Mouse (Mus musculus) midbrain, embryonic 10.5 days (tissue): ENCODE data around the gene Cd5. TPM values are rescaled to one million over a fixed set of nuclear protein-coding genes. Genes with fewer than 3 reads are reported as not detected.

Experiments used
- DNase-seq: peaks from one replicate; pipeline ENCODE4 v3.0.0-alpha.2; 2017; ENCODE audit warnings: low spot score
- H3K27ac ChIP-seq: fragments of 300-500 bp; sonication (generic); replicated peaks from 2 replicates; pipeline ENCODE4 v1.5.1; 2016; ENCODE audit warnings: mild to moderate bottlenecking
- H3K27me3 ChIP-seq: fragments of 300-500 bp; sonication (generic); 2 replicates; pipeline ENCODE4 v1.6.1; 2016; ENCODE audit warnings: low read depth, mild to moderate bottlenecking; ENCODE audit not compliant: poor library complexity, severe bottlenecking
- H3K36me3 ChIP-seq: fragments of 300-500 bp; sonication (generic); 2 replicates; pipeline ENCODE4 v1.6.1; 2016; ENCODE audit warnings: mild to moderate bottlenecking, moderate library complexity
- H3K4me1 ChIP-seq: fragments of 300-500 bp; sonication (generic); 2 replicates; pipeline ENCODE4 v1.6.1; 2016
- H3K4me3 ChIP-seq: fragments of 300-500 bp; sonication (generic); 2 replicates; pipeline ENCODE4 v1.5.1; 2016; ENCODE audit warnings: mild to moderate bottlenecking, moderate library complexity
- H3K9me3 ChIP-seq: fragments of 300-500 bp; sonication (generic); replicated peaks from 2 replicates; pipeline ENCODE4 v1.6.1; 2016; ENCODE audit warnings: mild to moderate bottlenecking
- WGBS: fragments of 180-500 bp; shearing (Covaris S2); methylation state at CpG from one replicate; pipeline ENCODE4 v1.1.7; 2016; 5-methylcytosine and 5-hydroxymethylcytosine counted together
- polyA plus RNA-seq: library from polyadenylated mRNA; unstranded; fragments of >200 nt; fragmentation: Nextera tagmentation; extraction: Ambion mirVana; gene quantifications from 2 replicates; pipeline ENCODE4 v1.2.1, GENCODE M21; 2016

Gene Cd5
- not detected in 2 replicates for polyA plus RNA-seq

GRCm38 (mm10) chr19:10738811-10739210 is at the start of gene Cd5:
TSS of gene Cd5 (minus strand) at chr19:10739002.
- H3K27me3 ChIP-seq = no peaks in the 10 kb centered on the region
- H3K36me3 ChIP-seq = no peaks in the 10 kb centered on the region
- WGBS = 84% methylated on average over 4 of the region's 4 CpGs
- DNase-seq = no peak
- H3K27ac ChIP-seq = no peak within 1 kb of the TSS
- H3K4me1 ChIP-seq = no peaks in the 10 kb centered on the region; the same call in 1 of the 2 replicates
- H3K9me3 ChIP-seq = no peaks in the 10 kb centered on the region
- no peak within 1 kb of the TSS for H3K4me3 ChIP-seq

DNA sequence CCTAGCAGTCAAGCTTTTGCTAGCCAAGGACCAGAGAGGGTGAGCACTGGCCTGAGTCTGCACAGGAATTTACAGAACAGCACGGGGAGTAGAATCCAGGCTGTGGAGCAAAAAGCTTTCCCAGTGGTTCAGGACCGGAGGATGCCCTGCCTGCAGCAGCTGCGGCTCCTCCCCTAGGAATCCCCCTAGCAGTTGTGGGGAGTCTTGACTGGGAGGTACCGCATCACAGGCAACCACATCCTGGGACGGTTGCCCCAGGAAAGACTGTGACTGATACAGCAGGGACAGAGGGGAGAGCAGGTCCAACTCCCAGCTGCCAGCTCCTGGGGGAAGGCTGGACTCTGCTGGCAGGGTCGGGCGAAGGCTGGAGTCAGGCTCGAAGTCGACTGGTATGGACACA is 49.4 kb upstream of the Cd5 start:
- Histone ChIP-seq H3K9me3 (no peaks in the 10 kb centered on the region), H3K36me3 (no peaks in the 10 kb centered on the region), H3K4me3 (no peak overlapping the region), H3K27me3 (no peaks in the 10 kb centered on the region), H3K4me1 (peaks cover 13% of the 10 kb centered on the region), H3K27ac (no peak overlapping the region)
- 72% methylated on average over 9 of the region's 9 CpGs for WGBS
- no peak for DNase-seq

- H3K27ac ChIP-seq = no peak overlapping the region
- H3K36me3 ChIP-seq = no peaks in the 10 kb centered on the region
- H3K9me3 ChIP-seq = no peaks in the 10 kb centered on the region
- H3K27me3 ChIP-seq = no peaks in the 10 kb centered on the region
- 87% methylated on average over 4 of the region's 4 CpGs for WGBS
- no peak for DNase-seq
- peaks cover 13% of the 10 kb centered on the region for H3K4me1 ChIP-seq
- H3K4me3 ChIP-seq = no peak overlapping the region
Measured at GRCm38 (mm10) chr19:10787406-10787805, 48.6 kb upstream of the Cd5 start.

- WGBS = 87% methylated on average over 6 of the region's 6 CpGs
Measured at GRCm38 (mm10) chr19:10786753-10787152, 48.0 kb upstream of the Cd5 start.

DNA sequence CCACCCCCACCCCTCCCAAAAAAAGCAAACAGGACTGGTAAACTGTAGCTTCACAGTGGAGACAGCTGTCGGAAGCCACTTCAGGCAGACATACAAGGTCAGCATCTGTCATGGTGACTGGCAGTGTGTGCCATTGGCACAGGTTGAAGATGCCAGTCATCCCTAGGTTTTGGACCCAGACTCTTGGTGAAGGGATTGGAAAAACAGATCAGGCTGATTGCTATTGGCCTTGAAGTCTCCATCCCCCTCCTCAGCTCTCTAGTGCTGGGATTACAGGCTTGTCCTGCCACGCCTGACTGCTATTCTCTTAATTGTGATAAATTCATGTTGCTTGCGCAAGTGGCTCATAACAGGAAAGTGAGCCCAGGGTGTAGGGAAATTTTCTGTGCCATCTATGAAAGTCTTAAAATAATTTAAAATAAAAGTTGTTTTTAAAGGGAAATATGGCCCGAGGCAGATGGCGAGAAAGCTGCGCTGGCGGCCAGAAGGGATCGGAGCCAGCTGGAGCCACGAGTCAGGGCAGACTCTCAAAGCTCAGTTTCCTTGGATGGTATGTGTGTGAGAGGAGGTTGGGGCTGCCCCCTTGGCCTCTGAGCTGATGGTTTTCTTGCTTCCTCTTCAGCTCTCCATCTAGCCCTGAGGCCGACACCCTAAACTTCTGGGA is 46.1 kb upstream of the Cd5 start:
- no peaks in the 10 kb centered on the region for H3K36me3 ChIP-seq
- H3K4me3 ChIP-seq = no peak overlapping the region
- no peaks in the 10 kb centered on the region for H3K9me3 ChIP-seq
- H3K27me3 ChIP-seq = no peaks in the 10 kb centered on the region
- DNase-seq = no peak
- H3K27ac ChIP-seq = no peak overlapping the region
- WGBS = 84% methylated on average over 10 of the region's 10 CpGs
- peaks cover 10% of the 10 kb centered on the region for H3K4me1 ChIP-seq

More at GRCm38 (mm10) chr19:10786753-10787152, 48.0 kb upstream of the Cd5 start:
- Histone ChIP-seq H3K4me1 (peaks cover 13% of the 10 kb centered on the region), H3K9me3 (no peaks in the 10 kb centered on the region), H3K4me3 (no peak overlapping the region), H3K27me3 (no peaks in the 10 kb centered on the region), H3K36me3 (no peaks in the 10 kb centered on the region), H3K27ac (no peak overlapping the region)
- DNase-seq = no peak

DNA sequence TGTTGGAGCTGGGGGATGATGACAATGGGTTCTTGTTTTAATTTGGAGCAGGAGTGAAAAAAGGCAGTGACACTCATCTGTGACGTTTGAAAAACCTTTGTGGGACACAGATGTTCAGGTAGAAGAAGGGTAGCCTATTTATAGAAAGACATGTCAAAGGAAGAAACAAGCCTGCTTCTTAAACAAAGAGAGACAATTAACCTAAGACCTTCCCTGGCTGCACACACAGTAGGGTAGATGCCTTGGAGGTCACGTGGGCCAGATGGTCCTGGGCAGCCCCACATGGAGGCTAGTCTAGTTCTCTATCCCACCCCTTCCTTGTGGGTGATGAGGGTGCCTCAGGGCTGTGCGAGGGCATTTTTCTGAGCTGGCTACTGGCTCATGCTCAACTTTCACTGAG is 45.3 kb upstream of the Cd5 start:
- no peaks in the 10 kb centered on the region for H3K9me3 ChIP-seq
- 34% methylated on average over 3 of the region's 3 CpGs for WGBS
- DNase-seq = no peak
- peaks cover 3% of the 10 kb centered on the region; the same call in 1 of the 2 replicates for H3K4me1 ChIP-seq
- no peak overlapping the region for H3K27ac ChIP-seq
- H3K27me3 ChIP-seq = no peaks in the 10 kb centered on the region
- no peaks in the 10 kb centered on the region for H3K36me3 ChIP-seq
- no peak overlapping the region for H3K4me3 ChIP-seq

- Histone ChIP-seq H3K36me3 (no peaks in the 10 kb centered on the region), H3K9me3 (no peaks in the 10 kb centered on the region), H3K4me3 (no peak overlapping the region), H3K27ac (no peak overlapping the region), H3K4me1 (peaks cover 3% of the 10 kb centered on the region; the same call in 1 of the 2 replicates), H3K27me3 (no peaks in the 10 kb centered on the region)
- no peak for DNase-seq
- 83% methylated on average over 4 of the region's 4 CpGs for WGBS
Measured at GRCm38 (mm10) chr19:10783168-10783567, 44.4 kb upstream of the Cd5 start.

- Histone ChIP-seq H3K27ac (no peak overlapping the region), H3K36me3 (no peaks in the 10 kb centered on the region), H3K4me1 (peaks cover 3% of the 10 kb centered on the region; the same call in 1 of the 2 replicates), H3K4me3 (no peak overlapping the region), H3K9me3 (no peaks in the 10 kb centered on the region), H3K27me3 (no peaks in the 10 kb centered on the region)
- DNase-seq = no peak
- WGBS = 85% methylated on average over 4 of the region's 4 CpGs
Measured at GRCm38 (mm10) chr19:10781641-10782040, 42.8 kb upstream of the Cd5 start.

- Histone ChIP-seq H3K9me3 (no peaks in the 10 kb centered on the region), H3K27me3 (no peaks in the 10 kb centered on the region), H3K27ac (no peak overlapping the region), H3K36me3 (no peaks in the 10 kb centered on the region), H3K4me1 (no peaks in the 10 kb centered on the region), H3K4me3 (no peak overlapping the region)
- DNase-seq = no peak
- 89% methylated on average over 4 of the region's 4 CpGs for WGBS
Measured at GRCm38 (mm10) chr19:10776906-10777305, 38.1 kb upstream of the Cd5 start.

DNA sequence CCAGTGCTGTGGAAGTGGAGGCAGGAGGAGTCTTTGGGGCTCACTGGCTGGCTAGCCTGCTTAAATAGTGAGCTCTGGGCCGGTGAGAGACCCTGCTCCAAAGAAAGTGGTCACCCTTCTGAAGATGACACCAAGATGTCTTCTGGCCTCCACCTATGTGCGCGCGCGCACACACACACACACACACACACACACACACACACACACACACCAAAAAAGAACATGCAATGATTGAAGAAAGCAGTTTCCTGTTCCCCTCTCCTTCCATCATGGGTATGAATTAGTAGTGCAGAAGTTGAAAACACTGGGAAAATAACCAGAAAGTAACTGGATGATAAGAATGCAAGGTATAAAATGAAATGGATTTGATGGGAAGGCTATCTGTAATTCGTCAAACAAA is 35.3 kb upstream of the Cd5 start:
- H3K36me3 ChIP-seq = no peaks in the 10 kb centered on the region
- 94% methylated on average over 6 of the region's 6 CpGs for WGBS
- no peaks in the 10 kb centered on the region for H3K27me3 ChIP-seq
- no peaks in the 10 kb centered on the region for H3K9me3 ChIP-seq
- peaks cover 8% of the 10 kb centered on the region; the same call in 1 of the 2 replicates for H3K4me1 ChIP-seq
- DNase-seq = no peak
- H3K27ac ChIP-seq = no peak overlapping the region
- no peak overlapping the region for H3K4me3 ChIP-seq

GRCm38 (mm10) chr19:10773384-10773783 is 34.6 kb upstream of the Cd5 start:
- DNase-seq = no peak
- Histone ChIP-seq H3K4me3 (no peak overlapping the region), H3K9me3 (no peaks in the 10 kb centered on the region), H3K4me1 (peaks cover 10% of the 10 kb centered on the region; the same call in 1 of the 2 replicates), H3K27me3 (no peaks in the 10 kb centered on the region), H3K36me3 (no peaks in the 10 kb centered on the region), H3K27ac (no peak overlapping the region)
- WGBS = 82% methylated on average over 7 of the region's 7 CpGs

DNA sequence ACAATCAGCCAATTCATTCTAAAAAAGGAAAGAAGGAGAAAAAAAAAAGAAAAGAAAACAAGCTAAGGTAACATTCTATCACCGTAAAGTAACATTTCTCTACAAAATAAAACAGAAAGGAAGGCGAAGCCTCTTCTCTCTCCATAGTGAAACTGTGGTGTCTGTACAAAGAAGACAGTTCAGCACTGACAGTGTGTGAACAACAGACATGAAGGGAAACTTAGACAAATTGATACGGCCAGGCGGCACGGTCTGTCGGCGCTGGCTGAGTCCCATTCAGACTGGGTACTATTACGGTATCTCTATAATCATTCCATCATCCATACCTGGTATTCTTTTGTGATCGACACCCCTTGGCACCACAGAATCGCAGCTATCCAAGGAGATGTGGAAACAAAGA is 34.1 kb upstream of the Cd5 start:
- Histone ChIP-seq H3K27me3 (no peaks in the 10 kb centered on the region), H3K36me3 (no peaks in the 10 kb centered on the region), H3K27ac (no peak overlapping the region), H3K4me3 (no peak overlapping the region), H3K4me1 (peaks cover 10% of the 10 kb centered on the region; the same call in 1 of the 2 replicates), H3K9me3 (no peaks in the 10 kb centered on the region)
- no peak for DNase-seq
- WGBS = 96% methylated on average over 10 of the region's 10 CpGs

GRCm38 (mm10) chr19:10771995-10772394 is 33.2 kb upstream of the Cd5 start:
- H3K9me3 ChIP-seq = no peaks in the 10 kb centered on the region
- no peak for DNase-seq
- peaks cover 10% of the 10 kb centered on the region; the same call in 1 of the 2 replicates for H3K4me1 ChIP-seq
- no peaks in the 10 kb centered on the region for H3K27me3 ChIP-seq
- H3K36me3 ChIP-seq = no peaks in the 10 kb centered on the region
- 83% methylated on average over 7 of the region's 7 CpGs for WGBS
- H3K27ac ChIP-seq = no peak overlapping the region
- no peak overlapping the region for H3K4me3 ChIP-seq
